Mouse (Mus musculus) liver, embryonic 14.5 days (tissue): Measurements from ENCODE around the gene Dip2c.

Experiments used
- CTCF ChIP-seq: IDR thresholded peaks from 2 replicates; pipeline ENCODE4 v1.5.1; 2016; ENCODE audit warnings: antibody characterized with exemption, low read depth, control low read depth
- EP300 ChIP-seq: IDR thresholded peaks from 2 replicates; pipeline ENCODE4 v1.6.1; 2016; ENCODE audit warnings: antibody characterized with exemption, low read depth

DNA sequence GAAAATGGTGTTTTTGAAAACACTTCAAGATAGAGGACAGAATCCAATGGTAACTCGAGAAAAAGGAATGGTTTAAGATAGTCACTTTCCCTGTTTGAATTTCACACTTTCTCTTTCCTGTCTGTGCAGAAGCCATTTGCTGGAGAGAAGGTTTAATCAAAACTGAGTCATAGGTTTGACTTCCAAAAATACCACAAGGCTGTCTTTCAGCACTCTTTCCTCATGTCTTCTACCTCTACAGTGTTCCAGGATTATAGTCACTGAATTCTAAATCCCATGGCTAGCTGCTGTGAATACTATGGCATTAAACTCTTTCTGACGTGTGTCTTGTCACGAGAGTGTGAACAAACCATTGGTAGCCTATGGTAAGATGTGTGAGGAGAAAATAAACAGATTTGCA, 173.9 kb downstream of the Dip2c start:
- TF ChIP-seq CTCF (no peak), EP300 (no peak)
